Mouse (Mus musculus) heart, embryonic 12.5 days (tissue): ENCODE measurements around the gene Gm8677. TPM values are rescaled to one million over a fixed set of nuclear protein-coding genes. Genes with fewer than 3 reads are reported as not detected.
"Not testable (repeated sequence)": the region's sequence is repeated elsewhere in the genome, so short reads cannot be mapped to it uniquely, and the experiment has no call there.

Experiments used
- ATAC-seq: fragments of 200-750 bp; cut with Nextera tagmentation; 2 replicates; pipeline ENCODE4 v1.8.0; 2017; ENCODE audit warnings: moderate TSS enrichment, moderate library complexity; ENCODE audit not compliant: insufficient number of reproducible peaks, low FRiP score
- H3K27ac ChIP-seq: fragments of 300-500 bp; sonication (generic); 2 replicates; pipeline ENCODE4 v1.5.1; 2016; ENCODE audit warnings: mild to moderate bottlenecking, moderate library complexity; ENCODE audit not compliant: poor library complexity, severe bottlenecking
- H3K27me3 ChIP-seq: fragments of 300-500 bp; sonication (generic); replicated peaks from 2 replicates; pipeline ENCODE4 v1.6.1; 2016; ENCODE audit warnings: mild to moderate bottlenecking, moderate library complexity
- H3K36me3 ChIP-seq: fragments of 300-500 bp; sonication (generic); 2 replicates; pipeline ENCODE4 v1.6.1; 2016; ENCODE audit warnings: mild to moderate bottlenecking, moderate library complexity
- H3K4me1 ChIP-seq: fragments of 300-500 bp; sonication (generic); replicated peaks from 2 replicates; pipeline ENCODE4 v1.6.1; 2016; ENCODE audit warnings: mild to moderate bottlenecking
- H3K4me2 ChIP-seq: fragments of 300-500 bp; sonication (generic); 2 replicates; pipeline ENCODE4 v1.6.1; 2016; ENCODE audit warnings: mild to moderate bottlenecking, moderate library complexity
- H3K4me3 ChIP-seq: fragments of 300-500 bp; sonication (generic); 2 replicates; pipeline ENCODE4 v1.5.1; 2016; ENCODE audit warnings: mild to moderate bottlenecking
- H3K9ac ChIP-seq: fragments of 300-500 bp; sonication (generic); 2 replicates; pipeline ENCODE4 v1.6.1; 2016; ENCODE audit warnings: mild to moderate bottlenecking, moderate library complexity
- H3K9me3 ChIP-seq: fragments of 300-500 bp; sonication (generic); replicated peaks from 2 replicates; pipeline ENCODE4 v1.6.1; 2016; ENCODE audit warnings: mild to moderate bottlenecking, moderate library complexity
- WGBS: fragments of 180-500 bp; shearing (Covaris S2); methylation state at CpG from one replicate; pipeline ENCODE4 v1.1.7; 2016; 5-methylcytosine and 5-hydroxymethylcytosine counted together
- polyA plus RNA-seq: library from polyadenylated mRNA; unstranded; fragments of >200 nt; fragmentation: Nextera tagmentation; extraction: Ambion mirVana; gene quantifications from 2 replicates; pipeline ENCODE4 v1.2.1, GENCODE M21; 2016

The Gm8677 gene
- not detected in 2 replicates for polyA plus RNA-seq

GRCm38 (mm10) chr7:22534787-22535186, at the start of gene Gm8677:
Gene Gm8677 (minus strand): TSS chr7:22534887.
- H3K9me3 ChIP-seq, H3K9ac ChIP-seq, H3K27ac ChIP-seq, H3K4me1 ChIP-seq, H3K4me3 ChIP-seq, ATAC-seq, H3K4me2 ChIP-seq, H3K27me3 ChIP-seq, H3K36me3 ChIP-seq: not testable (repeated sequence)
- WGBS: no CpG with 5 or more reads among the region's 1 CpGs

DNA sequence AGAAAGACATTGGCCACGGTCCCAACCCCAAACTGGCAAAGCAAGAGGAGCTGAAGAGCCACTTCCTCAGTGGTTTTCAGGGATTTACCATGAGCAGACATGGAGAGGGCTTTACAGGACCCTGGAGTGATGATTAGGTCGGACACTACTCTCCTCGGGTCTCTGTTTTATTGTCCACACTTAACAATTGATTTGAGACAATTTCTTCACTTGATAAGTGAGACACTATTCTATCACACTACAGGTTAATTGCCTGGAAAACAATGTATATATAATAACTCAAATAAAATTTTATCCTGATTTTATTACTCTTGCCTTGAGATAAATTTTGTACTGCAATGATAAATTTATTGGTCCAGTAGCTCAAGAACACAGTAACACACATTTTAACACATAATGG, 30.6 kb upstream of the Gm8677 start, which contains the start of gene Gm4201:
Gene Gm4201 (minus strand): TSS at position 101 of the 400 bp plus-strand sequence.
- H3K4me3 ChIP-seq, H3K27me3 ChIP-seq, H3K4me2 ChIP-seq, H3K9me3 ChIP-seq, H3K36me3 ChIP-seq, H3K9ac ChIP-seq, ATAC-seq, H3K27ac ChIP-seq, H3K4me1 ChIP-seq: not testable (repeated sequence)
- WGBS: no CpG with 5 or more reads among the region's 3 CpGs

GRCm38 (mm10) chr7:22522667-22523066, 12.0 kb downstream of the Gm8677 start, which contains the start of gene Vmn1r152:
Gene Vmn1r152 (plus strand): TSS chr7:22522967.
- H3K4me3 ChIP-seq, H3K27ac ChIP-seq, H3K9me3 ChIP-seq, ATAC-seq, H3K27me3 ChIP-seq, H3K4me2 ChIP-seq, H3K36me3 ChIP-seq, H3K9ac ChIP-seq, H3K4me1 ChIP-seq: not testable (repeated sequence)
- WGBS: no CpG with 5 or more reads among the region's 3 CpGs

DNA sequence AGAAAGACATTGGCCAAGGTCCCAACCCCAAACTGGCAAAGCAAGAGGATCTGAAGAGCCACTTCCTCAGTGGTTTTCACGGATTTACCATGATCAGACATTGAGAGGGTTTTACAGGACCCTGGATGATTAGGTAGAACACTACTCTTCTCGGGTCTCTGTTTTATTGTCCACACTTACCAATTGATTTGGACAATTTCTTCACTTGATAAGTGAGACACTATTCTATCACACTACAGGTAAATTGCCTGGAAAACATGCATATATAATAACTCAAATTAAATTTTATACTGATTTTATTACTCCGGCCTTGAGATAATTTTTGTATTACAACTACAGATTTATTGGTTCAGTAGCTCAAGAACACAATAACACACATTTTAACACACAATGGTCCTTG, 35.1 kb downstream of the Gm8677 start, which contains the start of gene Vmn1r151:
Gene Vmn1r151 (minus strand): TSS at position 101 of the 400 bp plus-strand sequence.
- ATAC-seq, H3K9ac ChIP-seq: not testable (repeated sequence)

More for the DNA sequence above, 35.1 kb downstream of the Gm8677 start, which contains the start of gene Vmn1r151:
- WGBS: 44% methylated on average over 2 of the region's 3 CpGs
- H3K27me3 ChIP-seq, H3K4me3 ChIP-seq, H3K9me3 ChIP-seq, H3K36me3 ChIP-seq, H3K4me2 ChIP-seq, H3K4me1 ChIP-seq, H3K27ac ChIP-seq: not testable (repeated sequence)

Other genes starting within 250 kb of the Gm8677 start
- gene Gm4187, start 205.2 kb downstream of the Gm8677 start, polyA plus RNA-seq: not detected in 2 replicates
- not detected in 2 replicates for gene Gm8660, start 163.8 kb downstream of the Gm8677 start, polyA plus RNA-seq
- not detected in 2 replicates for gene Vmn1r148, start 121.3 kb downstream of the Gm8677 start, polyA plus RNA-seq
- not detected in 2 replicates for gene Vmn1r149, start 96.7 kb downstream of the Gm8677 start, polyA plus RNA-seq
- not detected in 2 replicates for gene Gm10665, start 70.8 kb downstream of the Gm8677 start, polyA plus RNA-seq
- gene Vmn1r151, start 35.2 kb downstream of the Gm8677 start, polyA plus RNA-seq: not detected in 2 replicates
- gene Vmn1r152, start 11.9 kb downstream of the Gm8677 start, polyA plus RNA-seq: not detected in 2 replicates
- gene Gm4201, start 30.5 kb upstream of the Gm8677 start, polyA plus RNA-seq: not detected in 2 replicates
- gene Gm4565, start 53.2 kb upstream of the Gm8677 start, polyA plus RNA-seq: not detected in 2 replicates
- not detected in 2 replicates for gene Vmn1r155, start 123.1 kb upstream of the Gm8677 start, polyA plus RNA-seq
- not detected in 2 replicates for gene Gm8693, start 157.4 kb upstream of the Gm8677 start, polyA plus RNA-seq
- gene Gm4567, start 184.8 kb upstream of the Gm8677 start, polyA plus RNA-seq: not detected in 2 replicates
- gene Vmn1r157, start 226.8 kb upstream of the Gm8677 start, polyA plus RNA-seq: not detected in 2 replicates